Mouse (Mus musculus) lung, adult 2 months (tissue): ENCODE results near the gene Mcfd2. TPM values are rescaled to one million over a fixed set of nuclear protein-coding genes. Genes with fewer than 3 reads are reported as not detected.

Source experiments
- DNase-seq: peaks from one replicate; pipeline ENCODE4 v3.0.0; 2022
- H3K4me1 ChIP-seq: fragments of 200-500 bp; 2 replicates; pipeline ENCODE4 v1.6.1; 2011; ENCODE audit warnings: low read length; ENCODE audit not compliant: control insufficient read depth, insufficient read depth
- H3K4me3 ChIP-seq: fragments of 200-500 bp; replicated peaks from 2 replicates; pipeline ENCODE3; 2011; ENCODE audit warnings: low read depth, mild to moderate bottlenecking, control low read depth, low read length; ENCODE audit errors: extremely low read depth
- CTCF ChIP-seq: fragments of 200-500 bp; IDR thresholded peaks from 2 replicates; pipeline ENCODE4 v1.5.1; 2011; ENCODE audit warnings: mild to moderate bottlenecking, low read length, control low read depth; ENCODE audit not compliant: insufficient read depth
- POLR2A ChIP-seq: fragments of 200-500 bp; IDR thresholded peaks from 2 replicates; pipeline ENCODE4 v1.6.1; 2011; ENCODE audit warnings: low read depth, mild to moderate bottlenecking, control low read depth, low read length, borderline replicate concordance; ENCODE audit errors: extremely low read depth
- WGBS: fragments of 180-500 bp; shearing (Covaris S2); methylation state at CpG from one replicate; pipeline ENCODE4 v1.1.7; 2018; 5-methylcytosine and 5-hydroxymethylcytosine counted together
- polyA plus RNA-seq: library from polyadenylated mRNA; depleted of rRNA; stranded (reverse); fragments of >200 nt; gene quantifications from 2 replicates; pipeline ENCODE4 v1.2.3, GENCODE M21; 2012; rRNA removed

The Mcfd2 gene
- polyA plus RNA-seq, 1 experiment, result 87.8 TPM

GRCm38 (mm10) chr17:87224461-87224860 lies 41.3 kb downstream of the Mcfd2 start:
- no peak overlapping the region for H3K4me3 ChIP-seq
- H3K4me1 ChIP-seq, result no peaks in the 10 kb centered on the region
- no peak for TF ChIP-seq POLR2A
- TF ChIP-seq CTCF, result no peak
- DNase-seq, result no peak
- 62% methylated on average over 2 of the region's 2 CpGs for WGBS

- 85% methylated on average over 9 of the region's 9 CpGs for WGBS
- TF ChIP-seq CTCF (no peak), POLR2A (no peak)
- Histone ChIP-seq H3K4me3 (no peak overlapping the region), H3K4me1 (no peaks in the 10 kb centered on the region)
- no peak for DNase-seq
Observed at GRCm38 (mm10) chr17:87219456-87219855, 46.3 kb downstream of the Mcfd2 start.

GRCm38 (mm10) chr17:87214523-87214922 lies 51.2 kb downstream of the Mcfd2 start:
- TF ChIP-seq CTCF (no peak), POLR2A (no peak)
- 91% methylated on average over 7 of the region's 7 CpGs for WGBS
- DNase-seq, result no peak
- H3K4me3 ChIP-seq, result no peak overlapping the region
- no peaks in the 10 kb centered on the region for H3K4me1 ChIP-seq

GRCm38 (mm10) chr17:87210525-87210924 lies 55.2 kb downstream of the Mcfd2 start:
- WGBS, result 81% methylated on average over 2 of the region's 2 CpGs
- TF ChIP-seq POLR2A, result no peak
- no peak for TF ChIP-seq CTCF
- DNase-seq, result no peak
- H3K4me1 ChIP-seq, result no peaks in the 10 kb centered on the region
- H3K4me3 ChIP-seq, result no peak overlapping the region

GRCm38 (mm10) chr17:87206885-87207284 lies 58.9 kb downstream of the Mcfd2 start:
- TF ChIP-seq CTCF (no peak), POLR2A (no peak)
- 59% methylated on average over 2 of the region's 2 CpGs for WGBS

More at GRCm38 (mm10) chr17:87206885-87207284, 58.9 kb downstream of the Mcfd2 start:
- Histone ChIP-seq H3K4me3 (no peak overlapping the region), H3K4me1 (0 out of 2 replicates have a peak, but pooled peaks cover 4% of the 10 kb centered on the region)
- DNase-seq, result no peak

Other genes starting within 250 kb of the Mcfd2 start
- gene Pigf, start 240.5 kb downstream of the Mcfd2 start, polyA plus RNA-seq, result 2.9 and 5.3 TPM in 2 replicates
- 7.7 and 15.5 TPM in 2 replicates for gene Cript, start 240.4 kb downstream of the Mcfd2 start, polyA plus RNA-seq
- gene Socs5, start 158.3 kb downstream of the Mcfd2 start, polyA plus RNA-seq, result 16.2 and 17.9 TPM in 2 replicates
- 78.4 and 102 TPM in 2 replicates for gene Ttc7, start 17.0 kb upstream of the Mcfd2 start, polyA plus RNA-seq
- gene Stpg4, start 161.8 kb upstream of the Mcfd2 start, polyA plus RNA-seq, result not detected in 2 replicates
- gene Calm2, start 181.0 kb upstream of the Mcfd2 start, polyA plus RNA-seq, result 38.8 and 85.2 TPM in 2 replicates